Mouse (Mus musculus): ENCODE measurements around the gene H2-Q10. TPM values are rescaled to one million over a fixed set of nuclear protein-coding genes. Genes with fewer than 3 reads are reported as not detected.

Gene H2-Q10
- 14.6 and 17.7 TPM in 2 replicates for polyA plus RNA-seq (2015; fragmentation: Nextera tagmentation; extraction: Ambion mirVana)

GRCm38 (mm10) chr17:35469842-35470751, at the start of gene H2-Q10:
H2-Q10 (plus strand) TSS chr17:35470089.

GRCm38 (mm10) chr17:35424624-35425416, 45.1 kb upstream of the H2-Q10 start, which contains the start of gene H2-Q6:
H2-Q6 (plus strand) TSS chr17:35424850.

GRCm38 (mm10) chr17:35438885-35439284, 31.0 kb upstream of the H2-Q10 start, which contains the start of gene H2-Q7:
H2-Q7 (plus strand) TSS chr17:35439155.

GRCm38 (mm10) chr17:35505776-35506175, 35.9 kb downstream of the H2-Q10 start, which contains the start of gene Pou5f1:
Pou5f1 (plus strand) TSS chr17:35506018.

GRCm38 (mm10) chr17:35516652-35517500, 47.0 kb downstream of the H2-Q10 start, which contains the start of the genes Tcf19 and Cchcr1:
Tcf19 (minus strand) TSS chr17:35516824.
Cchcr1 (plus strand) TSS chr17:35517100.

Other genes starting within 250 kb of the H2-Q10 start
- 0.37 TPM in 1 of 2 replicates, not detected in the other for gene Gm16181, start 249.3 kb upstream of the H2-Q10 start, polyA plus RNA-seq (2015; fragmentation: Nextera tagmentation; extraction: Ambion mirVana)
- gene Atp6v1g2, start 236.4 kb upstream of the H2-Q10 start, polyA plus RNA-seq (2015; fragmentation: Nextera tagmentation; extraction: Ambion mirVana): 9.4 and 13.5 TPM in 2 replicates
- gene Nfkbil1, start 234.3 kb upstream of the H2-Q10 start, polyA plus RNA-seq (2015; fragmentation: Nextera tagmentation; extraction: Ambion mirVana): 15.2 and 18.3 TPM in 2 replicates
- 140 and 197 TPM in 2 replicates for gene Ddx39b, start 228.3 kb upstream of the H2-Q10 start, polyA plus RNA-seq (2015; fragmentation: Nextera tagmentation; extraction: Ambion mirVana)
- 191 and 238 TPM in 2 replicates for gene H2-D1, start 207.4 kb upstream of the H2-Q10 start, polyA plus RNA-seq (2015; fragmentation: Nextera tagmentation; extraction: Ambion mirVana)
- gene H2-Q1, start 149.7 kb upstream of the H2-Q10 start, polyA plus RNA-seq (2015; fragmentation: Nextera tagmentation; extraction: Ambion mirVana): 0.07 and 0.44 TPM in 2 replicates
- 0.69 and 2.1 TPM in 2 replicates for gene H2-Q2, start 127.8 kb upstream of the H2-Q10 start, polyA plus RNA-seq (2015; fragmentation: Nextera tagmentation; extraction: Ambion mirVana)
- 6.1 and 9.2 TPM in 2 replicates for gene H2-Q4, start 90.5 kb upstream of the H2-Q10 start, polyA plus RNA-seq (2015; fragmentation: Nextera tagmentation; extraction: Ambion mirVana)
- 0.16 and 1.2 TPM in 2 replicates for gene H2-Q6, start 45.2 kb upstream of the H2-Q10 start, polyA plus RNA-seq (2015; fragmentation: Nextera tagmentation; extraction: Ambion mirVana)
- gene H2-Q7, start 30.9 kb upstream of the H2-Q10 start, polyA plus RNA-seq (2015; fragmentation: Nextera tagmentation; extraction: Ambion mirVana): 2.4 and 3.1 TPM in 2 replicates
- gene Pou5f1, start 35.9 kb downstream of the H2-Q10 start, polyA plus RNA-seq (2015; fragmentation: Nextera tagmentation; extraction: Ambion mirVana): 0.14 TPM in 1 of 2 replicates, not detected in the other
- 30.0 and 31.1 TPM in 2 replicates for gene Tcf19, start 46.7 kb downstream of the H2-Q10 start, polyA plus RNA-seq (2015; fragmentation: Nextera tagmentation; extraction: Ambion mirVana)
- gene Cchcr1, start 47.0 kb downstream of the H2-Q10 start, polyA plus RNA-seq (2015; fragmentation: Nextera tagmentation; extraction: Ambion mirVana): 7.5 and 8.1 TPM in 2 replicates
- not detected in 2 replicates for gene Psors1c2, start 63.1 kb downstream of the H2-Q10 start, polyA plus RNA-seq (2015; fragmentation: Nextera tagmentation; extraction: Ambion mirVana)
- gene Cdsn, start 82.0 kb downstream of the H2-Q10 start, polyA plus RNA-seq (2015; fragmentation: Nextera tagmentation; extraction: Ambion mirVana): 0.32 and 0.65 TPM in 2 replicates
- gene 2300002M23Rik, start 97.4 kb downstream of the H2-Q10 start, polyA plus RNA-seq (2015; fragmentation: Nextera tagmentation; extraction: Ambion mirVana): 0.16 TPM in 1 of 2 replicates, not detected in the other
- 0.46 TPM in 2 replicates for gene Sfta2, start 131.5 kb downstream of the H2-Q10 start, polyA plus RNA-seq (2015; fragmentation: Nextera tagmentation; extraction: Ambion mirVana)
- not detected in 2 replicates for gene Gm9573, start 156.5 kb downstream of the H2-Q10 start, polyA plus RNA-seq (2015; fragmentation: Nextera tagmentation; extraction: Ambion mirVana)
- gene Mucl3, start 173.6 kb downstream of the H2-Q10 start, polyA plus RNA-seq (2015; fragmentation: Nextera tagmentation; extraction: Ambion mirVana): 0.30 and 2.9 TPM in 2 replicates
- gene Vars2, start 197.5 kb downstream of the H2-Q10 start, polyA plus RNA-seq (2015; fragmentation: Nextera tagmentation; extraction: Ambion mirVana): 6.7 and 11.2 TPM in 2 replicates
- gene Gtf2h4, start 203.7 kb downstream of the H2-Q10 start, polyA plus RNA-seq (2015; fragmentation: Nextera tagmentation; extraction: Ambion mirVana): 18.4 and 28.4 TPM in 2 replicates
- gene Ddr1, start 234.5 kb downstream of the H2-Q10 start, polyA plus RNA-seq (2015; fragmentation: Nextera tagmentation; extraction: Ambion mirVana): 34.6 and 39.0 TPM in 2 replicates